Mouse (Mus musculus): ENCODE measurements at regions not wholly inside any gene's neighbourhood (a gene's known extent, or its start where the extent isn't known, plus 50 kb on each side); places are given as distances from the start of the nearest gene placed in this dataset.

GRCm38 (mm10) chr19:18057256-18057890, 219.9 kb upstream of the Pcsk5 start:
- no peaks in the 10 kb centered on the region for H3K4me1 ChIP-seq (ENCODE audit: control insufficient read depth, insufficient read depth, low read length)
- WGBS: 75% methylated on average over 7 of the region's 7 CpGs
- no peaks in the 10 kb centered on the region for H3K27me3 ChIP-seq (ENCODE audit: control insufficient read depth, insufficient read depth, low read length)
- H3K4me3 ChIP-seq (ENCODE audit: low read depth, low read length): no peak overlapping the region
- DNase-seq (ENCODE audit: low spot score): no peak
- ATAC-seq (replicated peaks; ENCODE audit: insufficient number of reproducible peaks, low FRiP score, low TSS enrichment, low read depth): no peak
- H3K4me2 ChIP-seq (ENCODE audit: low read depth, low read length): no peak overlapping the region
- no peaks in the 10 kb centered on the region for H3K36me3 ChIP-seq (replicated peaks; ENCODE audit: control insufficient read depth, insufficient read depth, low read depth, low read length)
- H3K27ac ChIP-seq (replicated peaks; ENCODE audit: low read depth, low read length): no peak overlapping the region
- no peak overlapping the region for H3K9ac ChIP-seq (replicated peaks; ENCODE audit: low read length)
- H3K9me3 ChIP-seq (replicated peaks; ENCODE audit: control insufficient read depth, low read length): no peaks in the 10 kb centered on the region

GRCm38 (mm10) chr19:18056414-18057254, 219.2 kb upstream of the Pcsk5 start:
- WGBS: 53% methylated on average over 21 of the region's 21 CpGs

GRCm38 (mm10) chr19:18050353-18050752, 212.9 kb upstream of the Pcsk5 start:
- H3K36me3 ChIP-seq (replicated peaks; ENCODE audit: control insufficient read depth, insufficient read depth, low read depth, low read length): no peaks in the 10 kb centered on the region
- H3K4me1 ChIP-seq (ENCODE audit: control insufficient read depth, insufficient read depth, low read length): no peaks in the 10 kb centered on the region
- ATAC-seq (replicated peaks; ENCODE audit: insufficient number of reproducible peaks, low FRiP score, low TSS enrichment, low read depth) (no peak), DNase-seq (ENCODE audit: low spot score) (no peak)
- H3K9me3 ChIP-seq (replicated peaks; ENCODE audit: control insufficient read depth, low read length): no peaks in the 10 kb centered on the region
- no peak overlapping the region for H3K9ac ChIP-seq (replicated peaks; ENCODE audit: low read length)
- WGBS: 87% methylated on average over 2 of the region's 2 CpGs
- no peak overlapping the region for H3K27ac ChIP-seq (replicated peaks; ENCODE audit: low read depth, low read length)
- no peak overlapping the region for H3K4me2 ChIP-seq (ENCODE audit: low read depth, low read length)
- H3K27me3 ChIP-seq (ENCODE audit: control insufficient read depth, insufficient read depth, low read length): no peaks in the 10 kb centered on the region
- no peak overlapping the region for H3K4me3 ChIP-seq (ENCODE audit: low read depth, low read length)

More at GRCm38 (mm10) chr19:18056414-18057254, 219.2 kb upstream of the Pcsk5 start:
- H3K4me2 ChIP-seq (ENCODE audit: low read depth, low read length): no peak overlapping the region
- no peaks in the 10 kb centered on the region for H3K36me3 ChIP-seq (replicated peaks; ENCODE audit: control insufficient read depth, insufficient read depth, low read depth, low read length)
- no peak overlapping the region for H3K4me3 ChIP-seq (ENCODE audit: low read depth, low read length)
- H3K27ac ChIP-seq (replicated peaks; ENCODE audit: low read depth, low read length): no peak overlapping the region
- no peaks in the 10 kb centered on the region for H3K4me1 ChIP-seq (ENCODE audit: control insufficient read depth, insufficient read depth, low read length)
- no peak overlapping the region for H3K9ac ChIP-seq (replicated peaks; ENCODE audit: low read length)
- no peaks in the 10 kb centered on the region for H3K27me3 ChIP-seq (ENCODE audit: control insufficient read depth, insufficient read depth, low read length)
- DNase-seq (ENCODE audit: low spot score) (peak; percentile 42), ATAC-seq (replicated peaks; ENCODE audit: insufficient number of reproducible peaks, low FRiP score, low TSS enrichment, low read depth) (no peak)
- no peaks in the 10 kb centered on the region for H3K9me3 ChIP-seq (replicated peaks; ENCODE audit: control insufficient read depth, low read length)

GRCm38 (mm10) chr19:18034225-18034624, 196.8 kb upstream of the Pcsk5 start:
- no peaks in the 10 kb centered on the region for H3K36me3 ChIP-seq (replicated peaks; ENCODE audit: control insufficient read depth, insufficient read depth, low read depth, low read length)
- DNase-seq (ENCODE audit: low spot score) (no peak), ATAC-seq (replicated peaks; ENCODE audit: insufficient number of reproducible peaks, low FRiP score, low TSS enrichment, low read depth) (no peak)
- H3K4me1 ChIP-seq (ENCODE audit: control insufficient read depth, insufficient read depth, low read length): no peaks in the 10 kb centered on the region
- H3K9ac ChIP-seq (replicated peaks; ENCODE audit: low read length): no peak overlapping the region
- no peaks in the 10 kb centered on the region for H3K27me3 ChIP-seq (ENCODE audit: control insufficient read depth, insufficient read depth, low read length)
- WGBS: 38% methylated on average over 1 of the region's 1 CpGs
- no peaks in the 10 kb centered on the region for H3K9me3 ChIP-seq (replicated peaks; ENCODE audit: control insufficient read depth, low read length)
- no peak overlapping the region for H3K27ac ChIP-seq (replicated peaks; ENCODE audit: low read depth, low read length)
- no peak overlapping the region for H3K4me2 ChIP-seq (ENCODE audit: low read depth, low read length)
- H3K4me3 ChIP-seq (ENCODE audit: low read depth, low read length): no peak overlapping the region

GRCm38 (mm10) chr19:18033599-18033998, 196.2 kb upstream of the Pcsk5 start:
- Histone ChIP-seq H3K4me2 (ENCODE audit: low read depth, low read length) (no peak overlapping the region), H3K9me3 (replicated peaks; ENCODE audit: control insufficient read depth, low read length) (no peaks in the 10 kb centered on the region), H3K4me3 (ENCODE audit: low read depth, low read length) (no peak overlapping the region), H3K36me3 (replicated peaks; ENCODE audit: control insufficient read depth, insufficient read depth, low read depth, low read length) (no peaks in the 10 kb centered on the region), H3K4me1 (ENCODE audit: control insufficient read depth, insufficient read depth, low read length) (no peaks in the 10 kb centered on the region), H3K27me3 (ENCODE audit: control insufficient read depth, insufficient read depth, low read length) (no peaks in the 10 kb centered on the region), H3K27ac (replicated peaks; ENCODE audit: low read depth, low read length) (no peak overlapping the region), H3K9ac (replicated peaks; ENCODE audit: low read length) (no peak overlapping the region)
- DNase-seq (ENCODE audit: low spot score) (no peak), ATAC-seq (replicated peaks; ENCODE audit: insufficient number of reproducible peaks, low FRiP score, low TSS enrichment, low read depth) (no peak)
- 93% methylated on average over 5 of the region's 5 CpGs for WGBS

GRCm38 (mm10) chr19:18025877-18026276, 188.4 kb upstream of the Pcsk5 start:
- H3K9ac ChIP-seq (replicated peaks; ENCODE audit: low read length): no peak overlapping the region
- no peak overlapping the region for H3K27ac ChIP-seq (replicated peaks; ENCODE audit: low read depth, low read length)
- no peaks in the 10 kb centered on the region for H3K9me3 ChIP-seq (replicated peaks; ENCODE audit: control insufficient read depth, low read length)
- H3K36me3 ChIP-seq (replicated peaks; ENCODE audit: control insufficient read depth, insufficient read depth, low read depth, low read length): no peaks in the 10 kb centered on the region
- no peak overlapping the region for H3K4me2 ChIP-seq (ENCODE audit: low read depth, low read length)
- ATAC-seq (replicated peaks; ENCODE audit: insufficient number of reproducible peaks, low FRiP score, low TSS enrichment, low read depth) (no peak), DNase-seq (ENCODE audit: low spot score) (no peak)
- 84% methylated on average over 4 of the region's 4 CpGs for WGBS
- H3K4me1 ChIP-seq (ENCODE audit: control insufficient read depth, insufficient read depth, low read length): no peaks in the 10 kb centered on the region
- H3K27me3 ChIP-seq (ENCODE audit: control insufficient read depth, insufficient read depth, low read length): no peaks in the 10 kb centered on the region
- H3K4me3 ChIP-seq (ENCODE audit: low read depth, low read length): no peak overlapping the region

GRCm38 (mm10) chr19:18020351-18020750, 182.9 kb upstream of the Pcsk5 start:
- Histone ChIP-seq H3K4me1 (ENCODE audit: control insufficient read depth, insufficient read depth, low read length) (no peaks in the 10 kb centered on the region), H3K36me3 (replicated peaks; ENCODE audit: control insufficient read depth, insufficient read depth, low read depth, low read length) (no peaks in the 10 kb centered on the region), H3K27me3 (ENCODE audit: control insufficient read depth, insufficient read depth, low read length) (no peaks in the 10 kb centered on the region), H3K9me3 (replicated peaks; ENCODE audit: control insufficient read depth, low read length) (no peaks in the 10 kb centered on the region), H3K4me2 (ENCODE audit: low read depth, low read length) (no peak overlapping the region), H3K9ac (replicated peaks; ENCODE audit: low read length) (no peak overlapping the region), H3K4me3 (ENCODE audit: low read depth, low read length) (no peak overlapping the region), H3K27ac (replicated peaks; ENCODE audit: low read depth, low read length) (no peak overlapping the region)
- 80% methylated on average over 2 of the region's 2 CpGs for WGBS
- no peak for DNase-seq (ENCODE audit: low spot score)
- no peak for ATAC-seq (replicated peaks; ENCODE audit: insufficient number of reproducible peaks, low FRiP score, low TSS enrichment, low read depth)

GRCm38 (mm10) chr19:18015371-18015770, 177.9 kb upstream of the Pcsk5 start:
- WGBS: 87% methylated on average over 1 of the region's 1 CpGs
- H3K36me3 ChIP-seq (replicated peaks; ENCODE audit: control insufficient read depth, insufficient read depth, low read depth, low read length): no peaks in the 10 kb centered on the region
- no peaks in the 10 kb centered on the region for H3K27me3 ChIP-seq (ENCODE audit: control insufficient read depth, insufficient read depth, low read length)
- H3K4me2 ChIP-seq (ENCODE audit: low read depth, low read length): no peak overlapping the region
- no peak overlapping the region for H3K27ac ChIP-seq (replicated peaks; ENCODE audit: low read depth, low read length)
- DNase-seq (ENCODE audit: low spot score): no peak
- no peak overlapping the region for H3K4me3 ChIP-seq (ENCODE audit: low read depth, low read length)
- no peak for ATAC-seq (replicated peaks; ENCODE audit: insufficient number of reproducible peaks, low FRiP score, low TSS enrichment, low read depth)
- H3K9me3 ChIP-seq (replicated peaks; ENCODE audit: control insufficient read depth, low read length): no peaks in the 10 kb centered on the region
- no peak overlapping the region for H3K9ac ChIP-seq (replicated peaks; ENCODE audit: low read length)
- H3K4me1 ChIP-seq (ENCODE audit: control insufficient read depth, insufficient read depth, low read length): no peaks in the 10 kb centered on the region
